Mouse (Mus musculus) brain, adult 10 weeks (tissue): ENCODE measurements around the gene Arf5. TPM values are rescaled to one million over a fixed set of nuclear protein-coding genes. Genes with fewer than 3 reads are reported as not detected.

Source experiments
- polyA plus RNA-seq: library from polyadenylated mRNA; stranded (reverse); fragments of 350-450 nt; fragmentation: Illumina TruSeq; extraction: RNeasy Lipid Tissue Mini Kit (QIAGEN cat#74804); gene quantifications from one replicate; pipeline ENCODE4 v1.2.3, GENCODE M21; 2015; ENCODE audit warnings: low read depth, low replicate concordance

Gene Arf5
- 244 TPM for polyA plus RNA-seq

GRCm38 (mm10) chr6:28423313-28423712 lies at the start of gene Arf5:
Arf5 (plus strand) TSS chr6:28423560.

DNA sequence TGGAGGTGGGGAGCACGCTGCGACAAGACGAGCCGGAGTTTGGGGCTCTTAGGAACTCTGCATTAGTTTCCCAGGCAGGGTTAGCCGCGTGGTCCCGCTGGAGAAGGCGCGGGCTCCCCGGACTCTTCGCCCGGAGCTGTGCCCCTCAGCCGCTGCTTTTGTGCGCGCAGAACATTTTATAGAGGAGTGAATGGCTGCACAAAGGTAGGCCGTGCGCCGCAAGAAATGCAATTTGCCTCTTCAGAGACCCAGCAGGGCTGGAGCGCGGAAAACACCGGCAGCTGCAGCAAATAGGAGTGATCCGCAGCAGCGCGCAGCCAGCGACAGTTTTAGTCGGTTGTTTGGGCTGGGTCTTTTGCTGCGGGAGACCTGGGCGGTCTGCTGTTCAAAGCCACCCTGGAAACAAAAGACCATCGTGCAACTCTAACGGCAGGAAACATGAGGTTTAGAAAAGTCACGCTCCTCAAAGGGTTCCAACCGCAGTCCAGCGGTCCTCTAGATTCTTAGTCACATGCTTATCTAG lies 25.6 kb upstream of the Arf5 start, which contains the start of gene Zfp800:
Gene Zfp800, minus strand, starts transcription at position 325 of the 523 bp plus-strand sequence.

DNA sequence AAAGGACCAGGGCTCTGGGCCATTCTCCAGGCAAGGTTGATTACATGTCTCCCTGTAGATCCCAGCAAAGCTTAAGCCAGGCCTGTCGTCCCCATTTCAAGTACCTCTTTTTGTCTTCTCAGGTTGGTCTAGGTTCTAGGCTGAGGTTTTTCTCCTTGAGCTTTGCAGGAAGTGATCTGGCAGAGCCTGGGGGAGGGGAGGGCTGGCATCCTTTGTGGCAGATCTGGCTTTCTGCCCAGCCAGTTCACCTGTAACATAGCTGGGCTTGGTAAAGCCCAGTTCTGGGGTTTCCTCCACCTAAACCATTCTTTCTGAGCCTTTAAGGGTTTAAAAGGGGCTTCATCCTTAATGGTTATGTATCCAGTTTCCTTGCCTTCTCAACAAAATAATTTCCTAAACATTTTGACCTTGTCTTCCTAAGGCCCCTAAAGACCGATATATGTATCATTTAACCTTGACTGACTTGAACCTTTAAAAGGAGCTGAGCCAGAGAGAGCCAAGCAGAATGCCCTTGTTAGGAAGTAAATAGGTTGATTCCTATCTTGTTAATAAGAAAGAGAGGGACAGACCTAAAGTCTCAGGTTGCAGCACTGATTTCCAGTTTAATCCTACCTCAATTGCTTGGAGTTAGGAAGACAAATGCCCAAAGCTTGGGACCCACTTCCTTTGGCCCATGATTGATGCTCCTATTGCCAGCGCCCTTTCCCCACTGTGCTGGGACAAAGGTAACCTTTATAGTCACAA lies 3.9 kb downstream of the Arf5 start, which contains the start of gene Fscn3:
Gene Fscn3, plus strand, starts transcription at position 694 of the 744 bp plus-strand sequence.

DNA sequence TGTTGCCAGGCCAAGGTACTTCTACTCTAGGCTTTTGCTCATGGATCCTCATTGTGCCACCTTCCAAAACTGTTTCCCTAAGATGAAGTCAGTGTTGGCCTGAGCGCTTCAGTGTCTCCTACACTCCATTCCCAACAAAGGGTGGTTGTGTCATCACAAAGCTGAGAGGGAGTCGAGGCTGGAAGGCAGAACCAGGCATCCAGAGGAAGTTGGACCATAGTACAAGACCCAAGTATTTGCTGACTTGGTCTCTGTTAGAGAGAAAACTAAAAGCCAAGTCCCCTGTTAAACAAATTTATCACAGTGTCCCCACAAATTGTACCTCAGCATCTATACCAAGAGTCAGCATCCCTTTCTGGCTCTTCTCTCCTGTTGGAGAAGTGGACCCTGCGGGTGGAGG lies 4.9 kb downstream of the Arf5 start, which contains the start of gene Gcc1:
Gene Gcc1, minus strand, starts transcription at position 101 of the 400 bp plus-strand sequence.

GRCm38 (mm10) chr6:28449253-28449652 lies 25.9 kb downstream of the Arf5 start, which contains the start of gene Pax4:
Pax4 (minus strand) TSS chr6:28449353.

GRCm38 (mm10) chr6:28474839-28475238 lies 51.5 kb downstream of the Arf5 start, which contains the start of gene Snd1:
Snd1 (plus strand) TSS chr6:28475139.

Other genes with a start within 250 kb of the Arf5 start
- gene Zfp800, start 25.6 kb upstream of the Arf5 start, polyA plus RNA-seq, result 12.2 TPM
- not detected for gene Fscn3, start 4.2 kb downstream of the Arf5 start, polyA plus RNA-seq
- gene Gcc1, start 4.8 kb downstream of the Arf5 start, polyA plus RNA-seq, result 14.2 TPM
- gene Pax4, start 25.8 kb downstream of the Arf5 start, polyA plus RNA-seq, result not detected
- gene Snd1, start 51.6 kb downstream of the Arf5 start, polyA plus RNA-seq, result 44.2 TPM